Mouse (Mus musculus): Measurements from ENCODE around the gene Olfr586. TPM values are rescaled to one million over a fixed set of nuclear protein-coding genes. Genes with fewer than 3 reads are reported as not detected.

Gene Olfr586
- not detected for total RNA-seq (2021)

GRCm38 (mm10) chr7:103125538-103125937 is at the start of gene Olfr586:
TSS of gene Olfr586 (minus strand) at chr7:103125638.
- DNase-seq: no peak
- intact Hi-C loops (cut with DNase I): no loop called here

GRCm38 (mm10) chr7:103169697-103170096 is 44.3 kb upstream of the Olfr586 start:
- intact Hi-C loops (cut with DNase I): no loop called here
- peak; percentile 10 for DNase-seq

- DNase-seq: no peak
- intact Hi-C loops (cut with DNase I): no loop called here
These were observed 30.8 kb upstream of the Olfr586 start, which contains the start of gene Olfr589 for GRCm38 (mm10) chr7:103156256-103156655. TSS of gene Olfr589 (minus strand) at chr7:103156356.

- DNase-seq: no peak
- intact Hi-C loops (cut with DNase I): no loop called here
These were observed 15.1 kb upstream of the Olfr586 start, which contains the start of gene Olfr588-ps1 for GRCm38 (mm10) chr7:103140579-103140978. TSS of gene Olfr588-ps1 (plus strand) at chr7:103140879.

- no peak for DNase-seq
- intact Hi-C loops (cut with DNase I): no loop called here
These were observed 6.0 kb downstream of the Olfr586 start for GRCm38 (mm10) chr7:103119406-103119805.

GRCm38 (mm10) chr7:103097420-103097819 is 28.0 kb downstream of the Olfr586 start, which contains the start of gene Olfr585:
TSS of gene Olfr585 (plus strand) at chr7:103097720.
- no peak for DNase-seq
- intact Hi-C loops (cut with DNase I): no loop called here

- no peak for DNase-seq
- intact Hi-C loops (cut with DNase I): no loop called here
These were observed 43.9 kb downstream of the Olfr586 start, which contains the start of gene Olfr584 for GRCm38 (mm10) chr7:103081585-103081984. TSS of gene Olfr584 (plus strand) at chr7:103081885.

Other genes starting within 250 kb of the Olfr586 start
- not detected for gene Olfr568, start 248.5 kb downstream of the Olfr586 start, total RNA-seq (2021)
- not detected for gene Olfr569, start 234.8 kb downstream of the Olfr586 start, total RNA-seq (2021)
- gene Olfr570, start 231.1 kb downstream of the Olfr586 start, total RNA-seq (2021): not detected
- gene Olfr571, start 208.1 kb downstream of the Olfr586 start, total RNA-seq (2021): not detected
- gene Olfr572, start 201.2 kb downstream of the Olfr586 start, total RNA-seq (2021): not detected
- gene Olfr573-ps1, start 183.1 kb downstream of the Olfr586 start, total RNA-seq (2021): not detected
- not detected for gene Olfr574, start 177.2 kb downstream of the Olfr586 start, total RNA-seq (2021)
- not detected for gene Olfr575, start 166.9 kb downstream of the Olfr586 start, total RNA-seq (2021)
- not detected for gene Olfr576, start 163.0 kb downstream of the Olfr586 start, total RNA-seq (2021)
- gene Olfr577, start 149.7 kb downstream of the Olfr586 start, total RNA-seq (2021): not detected
- gene Olfr578, start 136.3 kb downstream of the Olfr586 start, total RNA-seq (2021): not detected
- not detected for gene Olfr582, start 87.6 kb downstream of the Olfr586 start, total RNA-seq (2021)
- not detected for gene Olfr583, start 74.3 kb downstream of the Olfr586 start, total RNA-seq (2021)
- gene Olfr584, start 43.8 kb downstream of the Olfr586 start, total RNA-seq (2021): not detected
- not detected for gene Olfr585, start 27.9 kb downstream of the Olfr586 start, total RNA-seq (2021)
- gene Olfr588-ps1, start 15.2 kb upstream of the Olfr586 start, total RNA-seq (2021): not detected
- gene Olfr589, start 30.7 kb upstream of the Olfr586 start, total RNA-seq (2021): not detected
- not detected for gene Olfr591, start 52.7 kb upstream of the Olfr586 start, total RNA-seq (2021)
- not detected for gene Olfr592, start 59.2 kb upstream of the Olfr586 start, total RNA-seq (2021)
- not detected for gene Olfr593, start 86.2 kb upstream of the Olfr586 start, total RNA-seq (2021)
- gene Olfr594, start 91.4 kb upstream of the Olfr586 start, total RNA-seq (2021): not detected
- not detected for gene Usp17ld, start 126.9 kb upstream of the Olfr586 start, total RNA-seq (2021)
- not detected for gene Olfr596, start 180.0 kb upstream of the Olfr586 start, total RNA-seq (2021)
- gene Olfr597, start 190.7 kb upstream of the Olfr586 start, total RNA-seq (2021): not detected
- gene Olfr598, start 197.9 kb upstream of the Olfr586 start, total RNA-seq (2021): not detected
- not detected for gene Olfr599, start 210.3 kb upstream of the Olfr586 start, total RNA-seq (2021)
- gene Olfr600, start 224.0 kb upstream of the Olfr586 start, total RNA-seq (2021): not detected
- not detected for gene Olfr601, start 237.0 kb upstream of the Olfr586 start, total RNA-seq (2021)